ENCODE assay signal across 7 mouse cellular contexts in the genomic region with DNA sequence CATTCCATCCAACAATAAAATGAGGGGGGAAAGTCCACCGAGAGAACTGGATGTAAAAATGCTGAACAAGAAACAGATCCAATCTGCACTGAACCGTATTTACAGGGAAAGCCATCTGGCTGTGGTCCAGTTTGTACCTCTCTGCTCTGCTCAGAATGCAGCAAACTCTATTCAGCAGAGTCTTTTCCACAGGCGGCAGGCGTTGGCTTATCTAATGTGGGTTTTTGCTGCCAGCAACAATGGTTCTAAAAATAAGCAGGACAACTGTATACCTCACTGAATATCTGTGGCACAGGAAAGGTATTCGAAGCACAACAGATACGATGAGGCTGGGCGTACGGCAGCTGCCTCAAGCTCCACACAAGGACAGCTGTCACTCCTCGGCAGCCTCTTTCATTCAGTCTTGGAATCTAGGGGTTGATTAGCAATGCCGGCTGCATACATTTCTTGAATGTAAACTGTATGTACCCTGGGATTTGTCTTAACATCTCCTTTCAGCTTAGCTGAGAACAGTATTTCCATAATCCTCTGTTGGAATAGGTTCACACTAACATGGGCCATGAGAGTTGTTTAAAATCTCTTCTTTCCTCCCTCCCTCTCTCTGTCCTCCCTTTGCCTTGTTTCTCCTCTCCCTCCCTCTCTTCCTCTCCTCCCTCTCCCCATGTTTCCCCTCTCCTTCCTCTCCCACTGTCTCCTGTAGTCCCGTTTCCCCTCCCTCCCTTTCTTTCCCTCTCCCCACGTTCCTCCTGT.
DNase-seq lines count a peak whose midpoint lies in the region; ATAC-seq lines count a peak whose summit lies in the region.

No protein-coding gene starts in this region.

- ATAC-seq in CD4-positive, CD25-positive, alpha-beta regulatory T cell, adult 4 months = no peak

- intact Hi-C loops in left cerebral cortex, postnatal 10 days (cut with DNase I) = no loop called here

- DNase-seq in NIH3T3 (ENCODE audit: low read depth) = peak; percentile 26
- peak; percentile 9 to 22 for DNase-seq in cerebellum, postnatal 36 days
- peak; percentile 19 for DNase-seq in heart, postnatal 4 days
- peak; percentile 42 to 49 for DNase-seq in left cerebral cortex, postnatal 10 days (ENCODE audit: extremely low spot score in 1 of 2, low spot score in 2 of 2)
- peak; percentile 51 for DNase-seq in right cerebral cortex, postnatal 14 days
- DNase-seq in gastrocnemius, adult 8-10 months (ENCODE audit: low spot score in 2 of 2) = no peak

Comparison
In these comparisons a context has a peak if more than half of its experiments do, and no peak if none do; other contexts are left out.
1. DNase-seq: peak in NIH3T3 (single experiment), cerebellum, postnatal 36 days (2 of 2), heart, postnatal 4 days (single experiment), left cerebral cortex, postnatal 10 days (2 of 2) and right cerebral cortex, postnatal 14 days (single experiment); none in gastrocnemius, adult 8-10 months (0 of 2).